Mouse (Mus musculus) E14TG2a.4 (cell line): ENCODE measurements around the gene Ccdc51.

Experiments
- CTCF ChIP-seq: conservative IDR thresholded peaks from 2 replicates; pipeline ENCODE4 v1.5.1; 2014; ENCODE audit warnings: low read length
- NANOG ChIP-seq: IDR thresholded peaks from 2 replicates; pipeline ENCODE4 v1.6.1; 2014; ENCODE audit warnings: borderline replicate concordance, low read length, mixed read lengths

DNA sequence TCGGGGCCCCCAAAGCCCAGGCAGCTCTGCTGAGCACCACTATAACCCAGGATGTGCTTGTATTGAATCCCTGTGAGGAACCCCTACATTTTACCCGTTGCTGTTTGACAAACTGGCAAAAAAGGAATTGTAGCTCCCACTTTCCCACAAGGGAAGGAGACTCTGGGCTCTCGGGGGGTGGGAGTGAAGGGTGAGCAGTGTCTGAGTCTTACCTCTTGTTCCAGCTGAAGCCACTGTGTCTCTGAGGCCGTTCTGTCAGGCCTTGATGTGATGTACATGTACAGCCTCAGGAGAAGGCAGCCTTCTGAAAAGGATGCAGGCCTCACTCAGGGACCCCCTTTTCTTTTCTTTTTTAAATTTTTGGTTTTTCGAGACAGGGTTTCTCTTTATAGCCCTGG, 21.4 kb upstream of the Ccdc51 start:
- TF ChIP-seq CTCF (no peak), NANOG (no peak)
